Mouse (Mus musculus) left cerebral cortex, adult 2 months (tissue): Measurements from ENCODE around the gene Macc1. TPM values are rescaled to one million over a fixed set of nuclear protein-coding genes. Genes with fewer than 3 reads are reported as not detected.
"Not testable (repeated sequence)": the region's sequence is repeated elsewhere in the genome, so short reads cannot be mapped to it uniquely, and the experiment has no call there.

ENCODE experiments used
- DNase-seq, 2 experiments: peaks; one replicate each; pipeline ENCODE4 v3.0.0; 2021 to 2022; ENCODE audit warnings: low spot score in 2 of 2, mixed read lengths in 1 of 2; ENCODE audit errors: extremely low spot score in 1 of 2
- H3K27ac ChIP-seq: fragments of 200-600 bp; 2 replicates; pipeline ENCODE4 v1.8.1; 2022
- H3K4me3 ChIP-seq: fragments of 200-600 bp; 2 replicates; pipeline ENCODE4 v1.8.1; 2022
- CTCF ChIP-seq: fragments of 200-600 bp; IDR thresholded peaks from 2 replicates; pipeline ENCODE4 v1.8.1; 2022; ENCODE audit warnings: antibody characterized with exemption, mild to moderate bottlenecking, moderate library complexity
- intact Hi-C: fragments of 180-260 bp; cut with DNase I; formaldehyde crosslinking; loops from one replicate; pipeline ENCODE4 v1.15.1; 2025
- total RNA-seq, 2 experiments: library from RNA; stranded (reverse); gene quantifications; 2 replicates each; pipeline ENCODE4 v1.2.3; 2021

Gene Macc1
- total RNA-seq, 2 experiments from 2014 or later: 0.07 TPM; not detected in 1

DNA sequence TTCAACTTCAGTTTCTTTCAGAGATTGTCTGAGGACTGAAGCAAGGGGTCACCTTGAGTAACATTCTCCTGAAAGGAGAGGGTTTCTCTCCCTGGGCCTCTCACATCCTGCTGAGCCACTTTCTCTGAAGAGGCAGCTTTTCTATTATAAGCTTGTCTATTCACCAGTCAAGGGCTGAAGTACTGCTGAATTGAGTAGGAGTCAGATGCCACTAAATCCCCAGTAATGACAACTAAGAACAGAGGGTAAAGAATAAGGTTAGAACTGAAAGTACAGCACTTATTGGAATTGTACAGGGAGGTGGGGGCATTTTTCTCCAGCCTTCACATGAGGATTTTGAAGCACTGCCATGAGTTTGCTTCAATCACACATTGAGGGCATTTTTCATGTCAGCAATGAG lies 19.3 kb downstream of the Macc1 start:
- Histone ChIP-seq H3K4me3 (no peak overlapping the region), H3K27ac (no peak overlapping the region)
- no peak for TF ChIP-seq CTCF
- intact Hi-C loops: no loop called here
- DNase-seq: no peak

DNA sequence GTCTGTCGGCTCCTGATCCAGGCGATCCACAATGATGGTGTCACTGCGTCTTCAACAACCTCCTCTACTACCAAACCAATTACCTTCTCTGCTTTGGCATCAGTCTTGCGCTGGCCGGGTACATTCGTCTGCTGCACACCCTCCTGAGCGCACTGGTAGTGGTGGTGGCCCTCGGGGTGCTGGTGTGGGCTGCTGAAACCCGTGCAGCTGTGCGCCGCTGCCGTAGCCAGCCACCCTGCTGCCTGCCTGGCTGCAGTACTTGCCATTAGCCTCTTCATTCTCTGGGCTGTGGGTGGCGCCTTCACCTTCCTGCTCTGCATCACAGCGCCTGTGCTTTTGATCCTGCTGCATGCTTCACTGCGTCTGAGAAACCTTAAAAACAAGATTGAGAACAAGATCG lies 38.5 kb downstream of the Macc1 start:
- H3K27ac ChIP-seq, DNase-seq, intact Hi-C loops, H3K4me3 ChIP-seq: not testable (repeated sequence)

GRCm38 (mm10) chr12:119357418-119358241 lies 43.6 kb downstream of the Macc1 start:
- intact Hi-C loops: no loop called here
- DNase-seq: peak in 1 of 2 experiments; percentile 11
- no peak for TF ChIP-seq CTCF
- Histone ChIP-seq H3K4me3 (no peak overlapping the region), H3K27ac (no peak overlapping the region)

DNA sequence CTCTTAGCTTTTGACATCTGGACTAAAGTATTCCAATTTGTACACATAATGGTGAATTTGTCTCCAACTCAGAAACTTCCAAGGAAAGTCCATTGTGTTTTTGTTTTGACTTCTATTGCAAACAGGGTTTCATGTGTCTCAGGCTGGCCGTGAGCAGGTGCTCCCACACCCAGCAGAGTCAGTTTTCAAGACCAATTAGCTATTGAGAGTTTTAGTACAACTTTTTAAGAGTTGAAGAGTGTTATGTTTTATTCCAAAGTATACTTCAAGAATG lies 44.1 kb downstream of the Macc1 start:
- DNase-seq: no peak
- intact Hi-C loops: no loop called here
- H3K27ac ChIP-seq: no peak overlapping the region
- H3K4me3 ChIP-seq: no peak overlapping the region
- no peak for TF ChIP-seq CTCF

- Histone ChIP-seq H3K27ac (no peak overlapping the region), H3K4me3 (no peak overlapping the region)
- intact Hi-C loops: no loop called here
- no peak for DNase-seq
- no peak for TF ChIP-seq CTCF
Measured at GRCm38 (mm10) chr12:119365041-119365440, 51.0 kb downstream of the Macc1 start.

DNA sequence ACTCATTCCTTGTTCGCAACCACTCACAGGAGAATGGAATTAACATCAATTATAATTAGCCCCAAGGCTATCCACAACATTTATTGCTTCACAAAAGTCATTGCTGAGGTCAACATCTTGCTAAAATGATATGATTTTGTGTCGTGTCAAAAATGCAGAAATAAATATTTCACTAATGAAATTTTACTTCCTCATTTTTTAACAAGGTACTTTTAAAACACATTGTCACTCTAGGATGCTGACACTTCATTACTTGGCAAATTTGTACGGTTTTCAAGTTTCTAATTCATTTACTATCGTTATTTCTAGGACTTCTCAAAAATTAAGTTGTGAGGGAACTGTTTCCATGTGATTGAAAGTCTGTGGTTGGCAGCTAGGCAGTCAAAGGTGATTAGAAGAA lies 55.8 kb downstream of the Macc1 start:
- TF ChIP-seq CTCF: no peak
- intact Hi-C loops: no loop called here

DNA sequence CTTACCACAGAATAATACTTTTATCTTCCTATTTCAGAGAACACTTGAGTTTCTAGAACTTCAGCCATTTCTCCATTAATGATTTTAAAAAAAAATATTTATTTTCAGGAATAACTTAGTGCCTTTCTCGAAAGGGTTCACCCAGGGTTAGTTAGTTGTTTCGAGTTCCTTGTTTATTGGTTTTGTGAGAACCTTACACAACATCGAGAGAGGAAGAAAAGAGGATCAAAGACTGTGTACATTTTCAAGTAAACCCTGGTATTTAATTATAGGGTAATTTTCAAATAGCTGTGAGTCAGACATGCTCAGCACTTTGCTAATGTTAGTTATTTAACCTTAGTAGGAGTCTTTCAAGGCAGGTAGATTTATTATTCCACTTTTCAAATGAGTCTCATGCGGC lies 58.3 kb downstream of the Macc1 start:
- no peak overlapping the region for H3K27ac ChIP-seq
- intact Hi-C loops: no loop called here
- no peak for TF ChIP-seq CTCF
- no peak for DNase-seq
- H3K4me3 ChIP-seq: no peak overlapping the region

More for the DNA sequence above, 55.8 kb downstream of the Macc1 start:
- Histone ChIP-seq H3K27ac (no peak overlapping the region), H3K4me3 (no peak overlapping the region)
- DNase-seq: no peak

DNA sequence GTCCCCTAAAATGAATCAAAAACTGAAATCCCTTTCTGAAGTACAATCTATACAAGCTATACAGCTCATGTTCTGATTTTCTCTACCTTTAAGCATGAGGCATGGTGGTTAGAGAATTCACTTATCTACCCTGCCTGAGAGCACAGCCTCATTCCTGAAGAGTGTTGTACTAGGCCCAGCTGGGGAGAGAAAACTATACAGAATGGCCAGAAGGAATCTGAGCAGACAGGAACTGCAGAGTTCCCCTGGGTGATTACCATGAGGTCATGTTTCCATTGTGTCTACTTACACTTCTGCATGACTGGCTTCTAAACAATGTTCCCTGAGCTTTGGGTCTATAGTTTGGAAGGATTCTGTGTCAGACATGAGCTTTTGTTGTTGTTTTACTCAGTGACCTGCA lies 62.8 kb downstream of the Macc1 start:
- no peak for TF ChIP-seq CTCF
- intact Hi-C loops: no loop called here
- H3K4me3 ChIP-seq: no peak overlapping the region
- H3K27ac ChIP-seq: no peak overlapping the region
- no peak for DNase-seq

GRCm38 (mm10) chr12:119381839-119382238 lies 67.8 kb downstream of the Macc1 start:
- Histone ChIP-seq H3K27ac (no peak overlapping the region), H3K4me3 (no peak overlapping the region)
- TF ChIP-seq CTCF: no peak
- DNase-seq: no peak
- intact Hi-C loops: no loop called here

DNA sequence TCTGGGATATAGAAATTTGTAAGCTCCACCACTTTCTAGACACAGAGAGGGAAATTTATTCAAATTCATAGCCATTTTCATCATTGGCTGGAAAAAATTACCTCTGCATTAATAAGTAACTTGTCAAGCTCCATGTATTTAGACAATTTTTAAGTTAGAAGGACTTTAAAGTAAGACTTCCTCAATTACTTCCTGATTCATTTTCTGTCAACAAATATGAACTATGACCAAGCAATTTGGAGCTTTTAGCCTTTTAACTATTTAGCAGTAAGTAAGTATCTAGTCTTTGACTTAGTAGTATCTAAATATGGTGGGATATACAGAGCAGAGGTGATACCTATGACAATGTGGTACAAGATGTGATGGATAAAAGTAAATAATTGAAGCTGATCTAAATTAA lies 72.2 kb downstream of the Macc1 start:
- DNase-seq: no peak
- intact Hi-C loops: no loop called here
- Histone ChIP-seq H3K27ac (no peak overlapping the region), H3K4me3 (no peak overlapping the region)
- no peak for TF ChIP-seq CTCF

DNA sequence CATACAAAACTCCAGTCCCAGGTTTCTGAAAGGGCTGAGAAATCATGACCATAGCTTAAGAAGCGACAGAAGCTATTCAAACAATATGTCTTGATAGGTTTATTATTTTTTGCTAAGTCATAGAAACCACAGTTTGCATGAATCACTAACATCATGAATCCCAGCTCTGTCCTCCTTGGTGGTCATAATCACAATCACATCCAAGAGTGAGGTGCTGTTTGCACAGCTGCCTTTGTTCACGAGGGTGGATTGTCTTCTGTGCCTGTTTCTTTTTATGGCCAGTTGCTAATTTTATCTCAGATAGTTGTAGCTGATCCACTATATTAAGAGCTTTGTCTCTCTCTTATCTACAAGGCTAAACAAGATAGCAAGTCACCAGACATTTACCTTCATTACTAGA lies 72.6 kb downstream of the Macc1 start:
- no peak for TF ChIP-seq CTCF
- Histone ChIP-seq H3K4me3 (no peak overlapping the region), H3K27ac (no peak overlapping the region)
- no peak for DNase-seq
- intact Hi-C loops: no loop called here

DNA sequence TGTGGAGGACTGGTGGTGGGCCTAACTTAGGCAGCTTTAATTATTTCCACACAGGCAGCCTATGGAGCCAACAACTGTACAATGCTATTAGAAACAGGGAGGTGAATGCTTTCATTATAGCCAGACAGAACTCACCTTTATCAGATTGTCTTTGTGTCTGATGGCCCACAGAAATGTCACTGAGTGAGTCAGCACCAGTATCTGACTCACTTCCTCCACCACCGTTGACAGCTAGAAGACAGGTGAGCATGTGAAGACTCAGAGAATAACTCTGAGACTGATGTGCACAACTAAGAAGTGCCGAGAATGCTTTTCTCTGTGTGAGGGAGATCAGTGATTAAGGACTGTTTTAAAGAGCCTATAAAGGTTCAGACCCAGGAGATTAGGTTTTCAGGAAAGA lies 73.9 kb downstream of the Macc1 start:
- H3K4me3 ChIP-seq: no peak overlapping the region
- no peak for DNase-seq
- no peak for TF ChIP-seq CTCF
- no peak overlapping the region for H3K27ac ChIP-seq
- intact Hi-C loops: no loop called here

- no peak overlapping the region for H3K4me3 ChIP-seq
- H3K27ac ChIP-seq: no peak overlapping the region
- intact Hi-C loops: no loop called here
- DNase-seq: no peak
- TF ChIP-seq CTCF: no peak
Measured at GRCm38 (mm10) chr12:119390192-119390684, 76.2 kb downstream of the Macc1 start.
